Mouse (Mus musculus) lung, postnatal 0 days (tissue): ENCODE measurements at regions not wholly inside any gene's neighbourhood (a gene's known extent, or its start where the extent isn't known, plus 50 kb on each side); places are given as distances from the start of the nearest gene placed in this dataset.

Source experiments
- ATAC-seq: fragments of 200-750 bp; cut with Nextera tagmentation; 2 replicates; pipeline ENCODE4 v1.8.0; 2017; ENCODE audit warnings: moderate library complexity
- DNase-seq: peaks from one replicate; pipeline ENCODE4 v3.0.0-alpha.2; 2016; ENCODE audit warnings: low spot score
- H3K27ac ChIP-seq: fragments of 300-500 bp; sonication (generic); 2 replicates; pipeline ENCODE4 v1.5.1; 2014; ENCODE audit warnings: antibody characterized with exemption, mild to moderate bottlenecking, low read length, mixed read lengths
- H3K27me3 ChIP-seq: fragments of 300-500 bp; sonication (generic); replicated peaks from 2 replicates; pipeline ENCODE4 v1.6.1; 2014; ENCODE audit warnings: low read length, mixed read lengths; ENCODE audit not compliant: insufficient read depth
- H3K36me3 ChIP-seq: fragments of 300-500 bp; sonication (generic); 2 replicates; pipeline ENCODE4 v1.6.1; 2014; ENCODE audit warnings: low read length, mixed read lengths; ENCODE audit not compliant: insufficient read depth
- H3K4me1 ChIP-seq: fragments of 300-500 bp; sonication (generic); 2 replicates; pipeline ENCODE4 v1.6.1; 2014; ENCODE audit warnings: antibody characterized with exemption, low read depth, low read length, mixed read lengths; ENCODE audit not compliant: insufficient read depth
- H3K4me2 ChIP-seq: fragments of 300-500 bp; sonication (generic); replicated peaks from 2 replicates; pipeline ENCODE4 v1.6.1; 2014; ENCODE audit warnings: low read depth, mild to moderate bottlenecking, low read length, moderate library complexity, mixed read lengths
- H3K4me3 ChIP-seq: fragments of 300-500 bp; sonication (generic); 2 replicates; pipeline ENCODE4 v1.5.1; 2014; ENCODE audit warnings: low read depth, low read length
- H3K9ac ChIP-seq: fragments of 300-500 bp; sonication (generic); replicated peaks from 2 replicates; pipeline ENCODE4 v1.6.1; 2014; ENCODE audit warnings: low read depth, mild to moderate bottlenecking
- H3K9me3 ChIP-seq: fragments of 300-500 bp; sonication (generic); 2 replicates; pipeline ENCODE4 v1.6.1; 2016; ENCODE audit warnings: low read length, mixed read lengths
- CTCF ChIP-seq: IDR thresholded peaks from 2 replicates; pipeline ENCODE4 v1.5.1; 2016; ENCODE audit warnings: antibody characterized with exemption, mild to moderate bottlenecking
- EP300 ChIP-seq: IDR thresholded peaks from 2 replicates; pipeline ENCODE4 v1.6.1; 2016; ENCODE audit warnings: antibody characterized with exemption, mild to moderate bottlenecking, control low read depth
- WGBS: fragments of 180-500 bp; shearing (Covaris S2); extraction: QIAGEN DNeasy Blood & Tissue Kit; methylation state at CpG from one replicate; pipeline ENCODE4 v1.1.7; 2014; 5-methylcytosine and 5-hydroxymethylcytosine counted together

DNA sequence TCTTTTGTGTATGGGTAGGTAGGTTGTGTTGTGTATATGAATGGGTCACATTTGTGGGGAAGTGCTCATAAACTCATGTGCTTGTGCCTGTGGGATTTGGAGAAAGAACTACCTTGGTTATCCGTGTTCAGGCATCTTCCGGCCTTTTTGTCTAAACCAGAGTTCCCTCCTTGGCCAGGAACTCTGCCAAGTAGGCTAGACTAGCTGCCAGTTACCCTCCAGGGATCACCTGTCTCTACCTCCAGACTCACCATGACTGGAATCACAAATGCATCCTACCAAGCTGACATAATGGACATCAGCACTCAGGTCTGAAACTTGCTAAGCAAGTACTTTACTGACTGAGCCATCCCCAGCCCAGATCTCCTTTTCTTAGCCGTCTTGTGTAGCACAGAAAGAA, 97.6 kb upstream of the Nrp1 start:
- H3K4me2 ChIP-seq, result no peak overlapping the region
- DNase-seq (no peak), ATAC-seq (no peak)
- TF ChIP-seq CTCF (no peak), EP300 (no peak)
- H3K27ac ChIP-seq, result no peak overlapping the region
- no peaks in the 10 kb centered on the region for H3K9me3 ChIP-seq
- WGBS, result 84% methylated on average over 3 of the region's 3 CpGs
- no peaks in the 10 kb centered on the region for H3K36me3 ChIP-seq
- no peaks in the 10 kb centered on the region; the same call in 1 of the 2 replicates for H3K4me1 ChIP-seq
- no peak overlapping the region for H3K4me3 ChIP-seq
- H3K9ac ChIP-seq, result no peak overlapping the region
- H3K27me3 ChIP-seq, result no peaks in the 10 kb centered on the region

- Histone ChIP-seq H3K4me3 (no peak overlapping the region), H3K4me1 (no peaks in the 10 kb centered on the region; the same call in 1 of the 2 replicates), H3K27me3 (no peaks in the 10 kb centered on the region), H3K9ac (no peak overlapping the region), H3K36me3 (no peaks in the 10 kb centered on the region), H3K27ac (no peak overlapping the region), H3K4me2 (no peak overlapping the region), H3K9me3 (no peaks in the 10 kb centered on the region)
- no peak for DNase-seq
- no peak for ATAC-seq
- WGBS, result 83% methylated on average over 3 of the region's 3 CpGs
- TF ChIP-seq EP300, result no peak
- TF ChIP-seq CTCF, result no peak
Measured at GRCm38 (mm10) chr8:128261367-128261766, 97.0 kb upstream of the Nrp1 start.

- H3K9ac ChIP-seq, result no peak overlapping the region
- no peaks in the 10 kb centered on the region for H3K27me3 ChIP-seq
- no peak overlapping the region for H3K4me2 ChIP-seq
- peaks cover 15% of the 10 kb centered on the region for H3K4me1 ChIP-seq
- H3K36me3 ChIP-seq, result no peaks in the 10 kb centered on the region
- H3K27ac ChIP-seq, result no peak overlapping the region
- no peaks in the 10 kb centered on the region for H3K9me3 ChIP-seq
- WGBS, result 50% methylated on average over 9 of the region's 9 CpGs
- TF ChIP-seq CTCF, result no peak
- H3K4me3 ChIP-seq, result no peak overlapping the region
- ATAC-seq, result peak; percentile 65
- peak; percentile 82 for DNase-seq
Measured at GRCm38 (mm10) chr8:128263251-128263947, 95.0 kb upstream of the Nrp1 start.

DNA sequence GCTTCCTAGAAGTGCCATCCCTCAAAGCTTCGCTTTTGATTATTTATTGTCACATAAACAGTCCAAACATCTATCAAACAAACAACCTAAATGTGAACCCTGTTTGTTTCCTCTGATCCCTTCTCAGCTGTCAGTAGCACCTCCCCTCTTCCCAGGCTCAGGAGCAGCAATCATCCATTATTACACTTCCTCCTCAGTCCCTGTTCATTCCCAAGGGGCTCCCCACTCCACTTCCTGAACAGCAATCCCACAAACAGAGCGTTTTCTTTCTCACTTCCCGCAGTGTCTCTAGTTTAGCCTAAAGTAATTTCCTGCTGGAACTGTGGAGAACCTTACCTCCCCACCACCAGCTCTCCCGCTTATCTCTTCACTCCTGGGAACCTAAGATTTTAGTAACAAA, 91.1 kb upstream of the Nrp1 start:
- peaks cover 17% of the 10 kb centered on the region for H3K4me1 ChIP-seq
- DNase-seq, result peak; percentile 52

GRCm38 (mm10) chr8:128268010-128268409, 90.4 kb upstream of the Nrp1 start:
- Histone ChIP-seq H3K4me1 (peaks cover 19% of the 10 kb centered on the region), H3K4me2 (no peak overlapping the region), H3K36me3 (no peaks in the 10 kb centered on the region), H3K9ac (no peak overlapping the region), H3K27ac (peak overlapping the region; percentile 26; the same call in 1 of the 2 replicates), H3K9me3 (no peaks in the 10 kb centered on the region), H3K4me3 (no peak overlapping the region), H3K27me3 (no peaks in the 10 kb centered on the region)
- peak; percentile 20 for ATAC-seq
- peak; percentile 55; the same call in 1 of the 2 replicates for TF ChIP-seq EP300
- no peak for TF ChIP-seq CTCF
- DNase-seq, result peak; percentile 58
- WGBS, result 28% methylated on average over 3 of the region's 3 CpGs

More for the DNA sequence above, 91.1 kb upstream of the Nrp1 start:
- Histone ChIP-seq H3K27ac (peak overlapping the region; percentile 57), H3K27me3 (no peaks in the 10 kb centered on the region), H3K36me3 (no peaks in the 10 kb centered on the region), H3K4me2 (no peak overlapping the region), H3K9ac (no peak overlapping the region), H3K9me3 (no peaks in the 10 kb centered on the region), H3K4me3 (no peak overlapping the region)
- WGBS, result 35% methylated on average over 4 of the region's 4 CpGs
- peak; percentile 51 for ATAC-seq
- TF ChIP-seq EP300, result no peak
- TF ChIP-seq CTCF, result no peak

GRCm38 (mm10) chr8:128269546-128269945, 88.9 kb upstream of the Nrp1 start:
- no peak overlapping the region for H3K4me3 ChIP-seq
- no peak overlapping the region for H3K9ac ChIP-seq
- no peaks in the 10 kb centered on the region for H3K9me3 ChIP-seq
- ATAC-seq, result no peak
- WGBS, result 93% methylated on average over 1 of the region's 1 CpGs
- H3K36me3 ChIP-seq, result no peaks in the 10 kb centered on the region
- DNase-seq, result no peak
- no peak for TF ChIP-seq CTCF
- no peak for TF ChIP-seq EP300
- no peaks in the 10 kb centered on the region for H3K27me3 ChIP-seq
- no peak overlapping the region for H3K27ac ChIP-seq
- H3K4me2 ChIP-seq, result no peak overlapping the region
- peaks cover 19% of the 10 kb centered on the region for H3K4me1 ChIP-seq
